Mouse (Mus musculus) stomach, embryonic 16.5 days (tissue): ENCODE data around the gene Mapk8ip1. TPM values are rescaled to one million over a fixed set of nuclear protein-coding genes. Genes with fewer than 3 reads are reported as not detected.

Source experiments
- ATAC-seq: fragments of 200-750 bp; cut with Nextera tagmentation; 2 replicates; pipeline ENCODE4 v1.8.0; 2017; ENCODE audit warnings: moderate number of reproducible peaks, moderate TSS enrichment; ENCODE audit not compliant: insufficient read depth, low FRiP score
- H3K27ac ChIP-seq: fragments of 300-500 bp; sonication (generic); 2 replicates; pipeline ENCODE4 v1.5.1; 2014; ENCODE audit warnings: low read length
- H3K27me3 ChIP-seq: fragments of 300-500 bp; sonication (generic); 2 replicates; pipeline ENCODE4 v1.6.1; 2014; ENCODE audit warnings: low read length, control low read depth, mixed read lengths; ENCODE audit not compliant: control insufficient read depth, insufficient read depth
- H3K36me3 ChIP-seq: fragments of 300-500 bp; sonication (generic); 2 replicates; pipeline ENCODE4 v1.6.1; 2014; ENCODE audit warnings: low read length; ENCODE audit not compliant: control insufficient read depth, insufficient read depth
- H3K4me1 ChIP-seq: fragments of 300-500 bp; sonication (generic); 2 replicates; pipeline ENCODE4 v1.6.1; 2014; ENCODE audit warnings: low read length, control low read depth, mixed read lengths; ENCODE audit not compliant: control insufficient read depth, insufficient read depth
- H3K4me2 ChIP-seq: fragments of 300-500 bp; sonication (generic); 2 replicates; pipeline ENCODE4 v1.6.1; 2014; ENCODE audit warnings: low read depth, low read length, mixed read lengths
- H3K4me3 ChIP-seq: fragments of 300-500 bp; sonication (generic); replicated peaks from 2 replicates; pipeline ENCODE4 v1.5.1; 2014; ENCODE audit warnings: mild to moderate bottlenecking, low read length
- H3K9ac ChIP-seq: fragments of 300-500 bp; sonication (generic); 2 replicates; pipeline ENCODE4 v1.6.1; 2014; ENCODE audit warnings: low read length
- H3K9me3 ChIP-seq: fragments of 300-500 bp; sonication (generic); replicated peaks from 2 replicates; pipeline ENCODE4 v1.6.1; 2016; ENCODE audit warnings: low read length, control low read depth; ENCODE audit not compliant: control insufficient read depth
- WGBS: fragments of 180-500 bp; shearing (Covaris S2); extraction: QIAGEN DNeasy Blood & Tissue Kit; methylation state at CpG from one replicate; pipeline ENCODE4 v1.1.7; 2014; 5-methylcytosine and 5-hydroxymethylcytosine counted together
- polyA plus RNA-seq: library from polyadenylated mRNA; unstranded; fragments of >200 nt; fragmentation: Nextera tagmentation; extraction: Ambion mirVana; gene quantifications from 2 replicates; pipeline ENCODE4 v1.2.1, GENCODE M21; 2015

Gene Mapk8ip1
- polyA plus RNA-seq, 1 experiment from 2014 or later = 14.9 TPM

- Histone ChIP-seq H3K9ac (no peak overlapping the region), H3K9me3 (no peaks in the 10 kb centered on the region), H3K4me2 (no peak overlapping the region), H3K27me3 (no peaks in the 10 kb centered on the region), H3K4me3 (no peak overlapping the region), H3K36me3 (0 out of 2 replicates have a peak, but pooled peaks cover 8% of the 10 kb centered on the region), H3K27ac (no peak overlapping the region), H3K4me1 (peaks cover 26% of the 10 kb centered on the region)
- 89% methylated on average over 7 of the region's 7 CpGs for WGBS
- no peak for ATAC-seq
These were observed 20.8 kb upstream of the Mapk8ip1 start for GRCm38 (mm10) chr2:92421723-92422387.

GRCm38 (mm10) chr2:92411705-92412104, 10.6 kb upstream of the Mapk8ip1 start:
- ATAC-seq = no peak
- Histone ChIP-seq H3K4me3 (no peak overlapping the region), H3K9ac (no peak overlapping the region), H3K4me2 (no peak overlapping the region), H3K36me3 (peaks cover 37% of the 10 kb centered on the region), H3K27ac (no peak overlapping the region), H3K9me3 (no peaks in the 10 kb centered on the region), H3K27me3 (no peaks in the 10 kb centered on the region), H3K4me1 (no peaks in the 10 kb centered on the region)
- WGBS = 91% methylated on average over 10 of the region's 10 CpGs

GRCm38 (mm10) chr2:92408309-92409045, 7.4 kb upstream of the Mapk8ip1 start:
- Histone ChIP-seq H3K4me3 (no peak overlapping the region), H3K9me3 (no peaks in the 10 kb centered on the region), H3K4me2 (no peak overlapping the region), H3K27me3 (no peaks in the 10 kb centered on the region), H3K36me3 (peaks cover 32% of the 10 kb centered on the region), H3K4me1 (no peaks in the 10 kb centered on the region), H3K27ac (no peak overlapping the region), H3K9ac (no peak overlapping the region)
- 88% methylated on average over 18 of the region's 18 CpGs for WGBS
- no peak for ATAC-seq

GRCm38 (mm10) chr2:92405687-92406086, 4.6 kb upstream of the Mapk8ip1 start:
- no peaks in the 10 kb centered on the region for H3K27me3 ChIP-seq
- ATAC-seq = no peak
- 79% methylated on average over 7 of the region's 7 CpGs for WGBS

GRCm38 (mm10) chr2:92404737-92405136, 3.7 kb upstream of the Mapk8ip1 start:
- Histone ChIP-seq H3K9me3 (no peaks in the 10 kb centered on the region), H3K27ac (no peak overlapping the region), H3K4me3 (no peak overlapping the region), H3K4me1 (0 out of 2 replicates have a peak, but pooled peaks cover 3% of the 10 kb centered on the region), H3K27me3 (no peaks in the 10 kb centered on the region), H3K36me3 (peaks cover 12% of the 10 kb centered on the region), H3K9ac (no peak overlapping the region), H3K4me2 (no peak overlapping the region)
- 86% methylated on average over 6 of the region's 6 CpGs for WGBS
- no peak for ATAC-seq

More at GRCm38 (mm10) chr2:92405687-92406086, 4.6 kb upstream of the Mapk8ip1 start:
- Histone ChIP-seq H3K4me3 (no peak overlapping the region), H3K4me1 (0 out of 2 replicates have a peak, but pooled peaks cover 3% of the 10 kb centered on the region), H3K4me2 (no peak overlapping the region), H3K9ac (no peak overlapping the region), H3K27ac (no peak overlapping the region), H3K36me3 (peaks cover 20% of the 10 kb centered on the region), H3K9me3 (no peaks in the 10 kb centered on the region)

GRCm38 (mm10) chr2:92403776-92404319, 2.8 kb upstream of the Mapk8ip1 start:
- no peak overlapping the region for H3K9ac ChIP-seq
- no peak overlapping the region for H3K27ac ChIP-seq
- 94% methylated on average over 5 of the region's 5 CpGs for WGBS
- H3K4me2 ChIP-seq = no peak overlapping the region
- peaks cover 7% of the 10 kb centered on the region for H3K36me3 ChIP-seq
- no peak overlapping the region for H3K4me3 ChIP-seq
- H3K4me1 ChIP-seq = 0 out of 2 replicates have a peak, but pooled peaks cover 3% of the 10 kb centered on the region
- no peaks in the 10 kb centered on the region for H3K9me3 ChIP-seq
- no peaks in the 10 kb centered on the region for H3K27me3 ChIP-seq
- no peak for ATAC-seq

- WGBS = 72% methylated on average over 4 of the region's 4 CpGs
- ATAC-seq = no peak
- no peaks in the 10 kb centered on the region for H3K27me3 ChIP-seq
These were observed 1.7 kb upstream of the Mapk8ip1 start for GRCm38 (mm10) chr2:92402591-92403326.

GRCm38 (mm10) chr2:92400682-92401081, 381 bp downstream of the Mapk8ip1 start:
- Histone ChIP-seq H3K9ac (peak overlapping the region; percentile 74), H3K27ac (no peak overlapping the region), H3K4me1 (0 out of 2 replicates have a peak, but pooled peaks cover 3% of the 10 kb centered on the region), H3K4me2 (peak overlapping the region; percentile 95), H3K4me3 (peak overlapping the region; percentile 59), H3K9me3 (no peaks in the 10 kb centered on the region), H3K27me3 (no peaks in the 10 kb centered on the region), H3K36me3 (peaks cover 3% of the 10 kb centered on the region; the same call in 1 of the 2 replicates)
- no peak for ATAC-seq
- 4% methylated on average over 22 of the region's 22 CpGs for WGBS

More at GRCm38 (mm10) chr2:92402591-92403326, 1.7 kb upstream of the Mapk8ip1 start:
- Histone ChIP-seq H3K27ac (no peak overlapping the region), H3K4me2 (no peak overlapping the region), H3K36me3 (peaks cover 7% of the 10 kb centered on the region), H3K4me1 (0 out of 2 replicates have a peak, but pooled peaks cover 3% of the 10 kb centered on the region), H3K9me3 (no peaks in the 10 kb centered on the region), H3K4me3 (no peak overlapping the region), H3K9ac (no peak overlapping the region)
